Comparison of ENCODE assay signal across 23 mouse cellular contexts in the genomic region with DNA sequence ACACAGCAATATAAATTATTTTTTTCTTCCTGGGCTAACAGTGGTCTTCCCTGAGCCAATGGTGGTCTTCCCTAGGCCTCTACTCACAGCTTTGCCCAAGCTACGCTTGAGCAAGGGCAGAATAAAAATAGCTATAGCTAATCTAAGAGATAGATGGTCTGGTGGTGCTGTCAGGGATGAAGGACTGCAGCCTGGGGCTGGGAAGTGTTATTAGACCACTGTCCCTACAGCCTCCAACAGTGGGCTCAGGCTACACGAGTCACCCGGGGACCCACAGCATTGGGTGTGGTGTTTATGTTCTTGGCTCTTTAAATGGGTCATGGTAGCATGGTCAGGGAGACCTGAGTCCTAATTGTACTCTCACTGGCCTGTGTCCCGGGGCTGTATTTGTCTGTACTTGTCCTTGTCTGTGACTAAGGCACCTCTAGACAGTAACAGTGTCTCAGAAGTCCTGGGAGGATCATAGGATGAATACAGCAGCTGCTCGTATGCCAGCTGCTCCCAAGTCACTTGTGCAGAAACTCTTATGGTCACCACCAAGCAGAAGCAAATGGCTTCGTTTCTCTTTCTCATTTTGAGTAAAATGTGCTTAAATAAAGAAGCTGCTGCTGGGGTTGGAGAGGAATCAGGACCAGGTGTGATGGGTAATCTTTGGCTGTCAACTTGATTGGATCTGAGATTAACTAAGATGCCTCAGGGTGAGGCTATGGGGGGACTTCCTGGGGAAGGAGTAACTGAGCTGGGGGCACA. TPM values are rescaled to one million over a fixed set of nuclear protein-coding genes. Genes with fewer than 3 reads are reported as not detected.
A peak's percentile ranks its signal among the peaks of the same experiment; 100 is the strongest.
DNase-seq lines count a peak whose midpoint lies in the region; ATAC-seq and TF ChIP-seq lines count a peak whose summit lies in the region.
"Had no signal": no experiment of that assay in that cellular context is flagged by ENCODE, and none has a peak within 500 bp of the region (broad histone marks: within the 10 kb centered on the region; RNA-seq: fewer than 3 reads in every experiment).

No protein-coding gene starts in this region.

- no peaks in the 10 kb centered on the region for H3K79me2 ChIP-seq in heart, adult 2 months (replicated peaks; ENCODE audit: control insufficient read depth, insufficient read depth, low read length)
- H3K79me2 ChIP-seq in CH12.LX (replicated peaks; ENCODE audit: control insufficient read depth, extremely low read depth, insufficient read depth, poor library complexity, severe bottlenecking), result no peaks in the 10 kb centered on the region

- no peaks in the 10 kb centered on the region for H3K27me3 ChIP-seq in heart, embryonic 11.5 days (ENCODE audit: control insufficient read depth, insufficient read depth, low read length)
- no peaks in the 10 kb centered on the region for H3K27me3 ChIP-seq in heart, adult 2 months (ENCODE audit: control insufficient read depth, insufficient read depth, low read length)
- H3K27me3 ChIP-seq in heart, embryonic 15.5 days, result no peaks in the 10 kb centered on the region
- H3K27me3 ChIP-seq in CH12.LX (replicated peaks), result no peaks in the 10 kb centered on the region
- H3K27me3 ChIP-seq: embryonic facial prominence, embryonic 13.5 days; forebrain, embryonic 13.5 days; hindbrain, embryonic 12.5 days had no signal

- dilution Hi-C loops in CH12.LX (cut with MboI; ENCODE audit: extremely low pct_ligation_motif_present, extremely low pct_unique_long_range_greater_than_20kb, low sequenced_read_pairs), result no loop called here

- no peak for TF ChIP-seq EP300 in heart, adult 2 months (IDR thresholded peaks at IDR 0.05; ENCODE audit: insufficient read depth, low read depth, low read length)
- peak; percentile 80 for TF ChIP-seq EP300 in CH12.LX (IDR thresholded peaks at IDR 0.05; ENCODE audit: low read length)

- ATAC-seq in heart, embryonic 11.5 days (replicated peaks; ENCODE audit: insufficient number of reproducible peaks, low FRiP score, low TSS enrichment), result no peak
- ATAC-seq in heart, embryonic 15.5 days (replicated peaks; ENCODE audit: insufficient number of reproducible peaks, insufficient read depth, low FRiP score, low read depth), result 0 out of 2 replicates have a peak, but pooled peaks have one; percentile 58
- ATAC-seq: forebrain, embryonic 13.5 days; hindbrain, embryonic 16.5 days; inflammation-experienced regulatory T-cells, adult 6 months; intestine, postnatal 0 days had no signal

- no peak for TF ChIP-seq POLR2A in heart, adult 2 months (IDR thresholded peaks at IDR 0.05; ENCODE audit: insufficient read depth, low read depth, low read length)
- no peak for TF ChIP-seq POLR2A in CH12.LX (IDR thresholded peaks at IDR 0.05; ENCODE audit: low read depth, low read length)

- no peak for TF ChIP-seq RAD21 in CH12.LX (IDR thresholded peaks at IDR 0.05; ENCODE audit: low read depth, low read length)

- intact Hi-C loops in heart, adult 2 months (cut with DNase I), result loop anchor here (5.0 kb wide), 1 partner anchor 40 kb away; no protein-coding TSS in a partner anchor

- DNase-seq in adrenal gland, postnatal 36 days, result peak; percentile 13 to 15
- no peak for DNase-seq in adrenal gland, postnatal 10 days
- no peak for DNase-seq in heart, adult 2 months
- DNase-seq in heart, adult 8-10 months (ENCODE audit: low spot score), result no peak
- no peak for DNase-seq in CH12.LX (ENCODE audit: extremely low read depth)
- DNase-seq in kidney, postnatal 4 days, result no peak
- DNase-seq: adrenal gland, adult 8-10 months; cerebellum, adult 18-20 months; cerebellum, adult 9-11 months; cerebellum, postnatal 36 days; gastrocnemius, adult 2 months; gastrocnemius, postnatal 25 days; kidney, adult 8-10 months had no signal

- no peak overlapping the region for H3K4me3 ChIP-seq in heart, embryonic 11.5 days (ENCODE audit: low read depth, low read length)
- no peak overlapping the region for H3K4me3 ChIP-seq in heart, adult 2 months
- no peak overlapping the region for H3K4me3 ChIP-seq in heart, embryonic 15.5 days
- H3K4me3 ChIP-seq in CH12.LX (replicated peaks in 1 of 3; ENCODE audit: low read depth in 2 of 3, low read length in 2 of 3, poor library complexity in 1 of 3), result no peak overlapping the region
- H3K4me3 ChIP-seq: embryonic facial prominence, embryonic 13.5 days; forebrain, embryonic 13.5 days; gastrocnemius, adult 2 months; hindbrain, embryonic 12.5 days had no signal

- peak overlapping the region; percentile 62 for H3K27ac ChIP-seq in heart, embryonic 11.5 days (ENCODE audit: low read depth, low read length)
- H3K27ac ChIP-seq in heart, adult 2 months, result no peak overlapping the region
- peak overlapping the region; percentile 72 for H3K27ac ChIP-seq in heart, embryonic 15.5 days
- H3K27ac ChIP-seq in CH12.LX (ENCODE audit: insufficient read depth, low read depth), result no peak overlapping the region
- H3K27ac ChIP-seq: embryonic facial prominence, embryonic 13.5 days; forebrain, embryonic 13.5 days; gastrocnemius, adult 2 months; hindbrain, embryonic 12.5 days had no signal

- no peaks in the 10 kb centered on the region for H3K9me3 ChIP-seq in heart, embryonic 11.5 days (replicated peaks; ENCODE audit: control insufficient read depth, low read length)
- no peaks in the 10 kb centered on the region for H3K9me3 ChIP-seq in heart, embryonic 15.5 days (replicated peaks)
- no peaks in the 10 kb centered on the region for H3K9me3 ChIP-seq in CH12.LX (replicated peaks; ENCODE audit: low read length)
- H3K9me3 ChIP-seq: embryonic facial prominence, embryonic 13.5 days; forebrain, embryonic 13.5 days; hindbrain, embryonic 12.5 days had no signal

- peak overlapping the region; percentile 16; the same call in 1 of the 2 replicates for H3K4me2 ChIP-seq in heart, embryonic 11.5 days
- peak overlapping the region; percentile 4; the same call in 1 of the 2 replicates for H3K4me2 ChIP-seq in heart, embryonic 15.5 days
- no peak overlapping the region for H3K4me2 ChIP-seq in CH12.LX (ENCODE audit: insufficient read depth, low read depth, poor library complexity, severe bottlenecking)
- H3K4me2 ChIP-seq: embryonic facial prominence, embryonic 13.5 days; forebrain, embryonic 13.5 days; hindbrain, embryonic 12.5 days had no signal

- 35% methylated on average over 6 of the region's 6 CpGs for WGBS in heart, embryonic 11.5 days (ENCODE audit: insufficient replicate concordance)
- 46% methylated on average over 6 of the region's 6 CpGs for WGBS in heart, adult 2 months
- 33% methylated on average over 6 of the region's 6 CpGs for WGBS in heart, embryonic 15.5 days

- TF ChIP-seq CTCF in heart, adult 2 months (IDR thresholded peaks at IDR 0.05), result no peak
- TF ChIP-seq CTCF in CH12.LX (conservative IDR thresholded peaks at IDR 0.05 in 1 of 2, IDR thresholded peaks at IDR 0.05 in 1 of 2; ENCODE audit: low read depth in 2 of 2, low read length in 2 of 2), result no peak

- H3K4me1 ChIP-seq in heart, embryonic 11.5 days (ENCODE audit: control insufficient read depth, insufficient read depth, low read length), result peaks cover 11% of the 10 kb centered on the region
- no peaks in the 10 kb centered on the region; the same call in 1 of the 2 replicates for H3K4me1 ChIP-seq in heart, adult 2 months (ENCODE audit: control insufficient read depth, insufficient read depth, low read length)
- peaks cover 20% of the 10 kb centered on the region for H3K4me1 ChIP-seq in heart, embryonic 15.5 days (replicated peaks)
- H3K4me1 ChIP-seq in CH12.LX (ENCODE audit: control insufficient read depth in 1 of 2, insufficient read depth in 2 of 2), result peaks cover 22 to 36% of the 10 kb centered on the region in 2 experiments
- H3K4me1 ChIP-seq: embryonic facial prominence, embryonic 13.5 days; forebrain, embryonic 13.5 days; hindbrain, embryonic 12.5 days had no signal

- H3K9ac ChIP-seq in heart, embryonic 11.5 days (ENCODE audit: low read depth, low read length), result no peak overlapping the region
- no peak overlapping the region for H3K9ac ChIP-seq in heart, adult 2 months (ENCODE audit: low read depth, low read length)
- no peak overlapping the region for H3K9ac ChIP-seq in heart, embryonic 15.5 days
- H3K9ac ChIP-seq in CH12.LX (ENCODE audit: insufficient read depth, low read depth), result no peak overlapping the region
- H3K9ac ChIP-seq: embryonic facial prominence, embryonic 13.5 days; forebrain, embryonic 13.5 days; hindbrain, embryonic 12.5 days had no signal

- in situ Hi-C loops in CH12.LX (cut with MboI; ENCODE audit: low pct_ligation_motif_present, low pct_unique_long_range_greater_than_20kb, low sequenced_read_pairs), result no loop called here

- H3K36me3 ChIP-seq in heart, embryonic 11.5 days (ENCODE audit: control insufficient read depth, insufficient read depth, low read length), result no peaks in the 10 kb centered on the region; the same call in 1 of the 2 replicates
- no peaks in the 10 kb centered on the region for H3K36me3 ChIP-seq in heart, adult 2 months (ENCODE audit: control insufficient read depth, insufficient read depth, low read length)
- peaks cover 7% of the 10 kb centered on the region for H3K36me3 ChIP-seq in heart, embryonic 15.5 days
- H3K36me3 ChIP-seq in CH12.LX (replicated peaks in 1 of 2; ENCODE audit: control insufficient read depth in 1 of 2, insufficient read depth in 1 of 2, low read length in 1 of 2), result peaks cover 6 to 10% of the 10 kb centered on the region in 2 experiments

TF ChIP-seq in CH12.LX, 34 proteins besides CTCF, POLR2A, EP300 and RAD21 (continues in another document):
- TF ChIP-seq IRF4 (IDR thresholded peaks at IDR 0.05; ENCODE audit: low read depth, low read length) (peak; percentile 82), CHD2 (IDR thresholded peaks at IDR 0.05; ENCODE audit: low read length) (0 out of 2 replicates have a peak, but pooled peaks have one; percentile 21)

RNA-seq across cellular contexts. Expression of a gene that starts 16.7 kb away (rescaled TPM):
- 10 to 100 TPM; 24.7 to 27.2 TPM for total RNA-seq in adrenal gland, postnatal 36 days (2021)
- total RNA-seq in adrenal gland, postnatal 10 days (2021), result 10 to 100 TPM; 26.8 to 34.3 TPM
- 48.7 and 58.5 TPM in 2 replicates for polyA plus RNA-seq in heart, embryonic 11.5 days (2014; fragmentation: Nextera tagmentation; extraction: Ambion mirVana)
- 10 to 100 TPM; 28.5 to 28.8 TPM for total RNA-seq in heart, adult 2 months (2021)
- polyA plus RNA-seq in heart, adult 2 months (2012; rRNA removed), result 23.7 and 28.8 TPM in 2 replicates
- 51.6 and 53.3 TPM in 2 replicates for polyA plus RNA-seq in heart, embryonic 15.5 days (2015; fragmentation: Nextera tagmentation; extraction: Ambion mirVana)
- total RNA-seq in heart, adult 8-10 months (2022), result 10 to 100 TPM; 25.0 to 32.1 (median 29.9) TPM
- 47.1 and 54.6 TPM in 2 replicates for total RNA-seq in CH12.LX (2012; rRNA removed)
- 59.6 and 63.9 TPM in 2 replicates for total RNA-seq in CH12.LX (2014; rRNA removed)
- polyA plus RNA-seq in CH12.LX (2012; ENCODE audit: insufficient read length, low read depth), result 44.1 and 50.9 TPM in 2 replicates

RNA-seq across cellular contexts. Expression of a gene that starts 47.3 kb away (rescaled TPM):
- not detected for total RNA-seq in adrenal gland, postnatal 36 days (2021)
- not detected for total RNA-seq in adrenal gland, postnatal 10 days (2021)
- polyA plus RNA-seq in heart, embryonic 11.5 days (2014; fragmentation: Nextera tagmentation; extraction: Ambion mirVana), result 157 and 159 TPM in 2 replicates
- total RNA-seq in heart, adult 2 months (2021), result 10 to 100 TPM; 87.1 to 96.3 TPM
- polyA plus RNA-seq in heart, adult 2 months (2012; rRNA removed), result 72.6 and 104 TPM in 2 replicates
- polyA plus RNA-seq in heart, embryonic 15.5 days (2015; fragmentation: Nextera tagmentation; extraction: Ambion mirVana), result 131 and 147 TPM in 2 replicates
- 10 to 100 TPM; 75.8 to 81.5 (median 79.7) TPM for total RNA-seq in heart, adult 8-10 months (2022)
- total RNA-seq in CH12.LX (2012; rRNA removed), result not detected in 2 replicates
- total RNA-seq in CH12.LX (2014; rRNA removed), result not detected in 2 replicates
- polyA plus RNA-seq in CH12.LX (2012; ENCODE audit: insufficient read length, low read depth), result not detected in 2 replicates
- total RNA-seq: adrenal gland, adult 8-10 months; gastrocnemius, adult 2 months; gastrocnemius, postnatal 25 days; granulocyte monocyte progenitor cell, adult 5-6 weeks had no signal
- polyA plus RNA-seq: forebrain, embryonic 13.5 days; hindbrain, embryonic 12.5 days; hindbrain, embryonic 16.5 days; inflammation-experienced regulatory T-cells, adult 6 months; kidney, embryonic 16.5 days had no signal

Comparison
In these comparisons a context has a peak if more than half of its experiments do, and no peak if none do; other contexts are left out.
1. DNase-seq: peak in adrenal gland, postnatal 36 days (2 of 2); none in adrenal gland, postnatal 10 days (single experiment), heart, adult 2 months (0 of 2), heart, adult 8-10 months (single experiment), CH12.LX (single experiment) and kidney, postnatal 4 days (0 of 2).
2. H3K27ac ChIP-seq: peak in heart, embryonic 11.5 days (single experiment) and heart, embryonic 15.5 days (single experiment); none in heart, adult 2 months (single experiment) and CH12.LX (single experiment).
3. RNA of a gene that starts 47.3 kb away (total RNA-seq): 87.1 to 96.3 TPM in heart, adult 2 months and 75.8 to 81.5 TPM in heart, adult 8-10 months; not detected in adrenal gland, postnatal 10 days, not detected in adrenal gland, postnatal 36 days and not detected in CH12.LX; every median in the first group is over 10 times any median in the second.